Mouse (Mus musculus) CH12.LX (cell line): ENCODE results near the gene Nr5a2. TPM values are rescaled to one million over a fixed set of nuclear protein-coding genes. Genes with fewer than 3 reads are reported as not detected.

Source experiments
- DNase-seq: peaks from one replicate; pipeline ENCODE4 v3.0.0-alpha.2; 2013; ENCODE audit errors: extremely low read depth
- H3K27ac ChIP-seq: 2 replicates; pipeline ENCODE4 v1.5.1; 2012; ENCODE audit warnings: low read depth, mild to moderate bottlenecking, control low read depth, moderate library complexity; ENCODE audit not compliant: insufficient read depth
- H3K27me3 ChIP-seq: replicated peaks from 2 replicates; pipeline ENCODE3; 2012; ENCODE audit warnings: inconsistent platforms
- H3K36me3 ChIP-seq, 2 experiments: replicated peaks in 1 of 2; 2 replicates each; pipeline versions ENCODE3 to v1.6.1; 2012; ENCODE audit warnings: inconsistent platforms in 1 of 2, low read length in 1 of 2, mild to moderate bottlenecking in 1 of 2, mixed read lengths in 1 of 2, moderate library complexity in 1 of 2; ENCODE audit not compliant: control insufficient read depth in 1 of 2, insufficient read depth in 1 of 2
- H3K4me1 ChIP-seq, 2 experiments: 2 replicates each; pipeline ENCODE4 v1.6.1; 2012; ENCODE audit warnings: inconsistent platforms in 1 of 2, moderate library complexity in 1 of 2; ENCODE audit not compliant: insufficient read depth in 2 of 2, control insufficient read depth in 1 of 2
- H3K4me2 ChIP-seq: 2 replicates; pipeline ENCODE4 v1.6.1; 2012; ENCODE audit warnings: low read depth, mild to moderate bottlenecking, control low read depth; ENCODE audit not compliant: poor library complexity, insufficient read depth, severe bottlenecking
- H3K4me3 ChIP-seq, 3 experiments: fragments of 150-350 bp in 1 of 3; sonication (generic) in 1 of 3; replicated peaks in 1 of 3; 2 replicates each; pipeline versions ENCODE3 to v1.5.1; 2011 to 2012; ENCODE audit warnings: low read depth in 2 of 3, low read length in 2 of 3, mild to moderate bottlenecking in 2 of 3, moderate library complexity in 2 of 3, control low read depth in 1 of 3, improper control_type of control experiment in 1 of 3, inconsistent platforms in 1 of 3, mixed read lengths in 1 of 3; ENCODE audit not compliant: poor library complexity in 1 of 3
- H3K79me2 ChIP-seq: replicated peaks from 2 replicates; pipeline ENCODE4 v1.6.1; 2012; ENCODE audit warnings: mild to moderate bottlenecking, moderate library complexity; ENCODE audit not compliant: control insufficient read depth, poor library complexity, insufficient read depth, severe bottlenecking; ENCODE audit errors: extremely low read depth
- H3K9ac ChIP-seq: 2 replicates; pipeline ENCODE4 v1.6.1; 2012; ENCODE audit warnings: low read depth, mild to moderate bottlenecking, control low read depth, moderate library complexity; ENCODE audit not compliant: insufficient read depth
- H3K9me3 ChIP-seq: replicated peaks from 2 replicates; pipeline ENCODE3; 2012; ENCODE audit warnings: low read length, inconsistent platforms, mixed read lengths
- CHD1 ChIP-seq: IDR thresholded peaks from 2 replicates; pipeline ENCODE4 v1.6.1; 2012; ENCODE audit warnings: low read depth, low read length, improper control_type of control experiment, inconsistent platforms
- CHD2 ChIP-seq: IDR thresholded peaks from 2 replicates; pipeline ENCODE4 v1.6.1; 2011; ENCODE audit warnings: low read length, improper control_type of control experiment
- ELF1 ChIP-seq: IDR thresholded peaks from 2 replicates; pipeline ENCODE4 v1.6.1; 2014; ENCODE audit warnings: low read depth, mild to moderate bottlenecking, inconsistent platforms, low read length, improper control_type of control experiment
- IRF4 ChIP-seq: IDR thresholded peaks from 2 replicates; pipeline ENCODE4 v1.6.1; 2014; ENCODE audit warnings: low read depth, mild to moderate bottlenecking, inconsistent platforms, low read length, improper control_type of control experiment
- MAX ChIP-seq: IDR thresholded peaks from 2 replicates; pipeline ENCODE4 v1.6.1; 2011; ENCODE audit warnings: low read length, improper control_type of control experiment
- MAZ ChIP-seq: IDR thresholded peaks from 2 replicates; pipeline ENCODE4 v1.6.1; 2012; ENCODE audit warnings: low read depth, mild to moderate bottlenecking, inconsistent platforms, low read length, improper control_type of control experiment, moderate library complexity
- MXI1 ChIP-seq: IDR thresholded peaks from 2 replicates; pipeline ENCODE4 v1.6.1; 2011; ENCODE audit warnings: mild to moderate bottlenecking, low read depth, low read length, improper control_type of control experiment
- POLR2AphosphoS2 ChIP-seq: IDR thresholded peaks from 2 replicates; pipeline ENCODE4 v1.6.1; 2011; ENCODE audit warnings: low read depth, low read length, improper control_type of control experiment
- RCOR1 ChIP-seq: conservative IDR thresholded peaks from 2 replicates; pipeline ENCODE4 v1.6.1; 2012; ENCODE audit warnings: low read depth, mild to moderate bottlenecking, inconsistent platforms, low read length, improper control_type of control experiment
- SIN3A ChIP-seq: IDR thresholded peaks from 2 replicates; pipeline ENCODE4 v1.6.1; 2012; ENCODE audit warnings: low read length, improper control_type of control experiment, inconsistent platforms
- UBTF ChIP-seq: IDR thresholded peaks from 2 replicates; pipeline ENCODE4 v1.6.1; 2012; ENCODE audit warnings: low read depth, mild to moderate bottlenecking, inconsistent platforms, low read length, improper control_type of control experiment, moderate library complexity
- USF2 ChIP-seq: conservative IDR thresholded peaks from 2 replicates; pipeline ENCODE4 v1.6.1; 2011; ENCODE audit warnings: low read depth, low read length, improper control_type of control experiment
- ZKSCAN1 ChIP-seq: IDR thresholded peaks from 2 replicates; pipeline ENCODE4 v1.6.1; 2012; ENCODE audit warnings: low read depth, inconsistent platforms, low read length, improper control_type of control experiment, borderline replicate concordance
- ZMIZ1 ChIP-seq: IDR thresholded peaks from 2 replicates; pipeline ENCODE4 v1.6.1; 2012; ENCODE audit warnings: low read depth, mild to moderate bottlenecking, inconsistent platforms, low read length, improper control_type of control experiment
- dilution Hi-C: fragments of 300-500 bp; cut with MboI; formaldehyde crosslinking; loops from 2 replicates; pipeline ENCODE4 v1.14.3; 2020; ENCODE audit warnings: low sequenced_read_pairs; ENCODE audit not compliant: extremely low pct_unique_long_range_greater_than_20kb, extremely low pct_ligation_motif_present
- in situ Hi-C: fragments of 300-500 bp; cut with MboI; formaldehyde crosslinking; loops from 3 replicates; pipeline ENCODE4 v1.14.3; 2019; ENCODE audit warnings: low sequenced_read_pairs, low pct_ligation_motif_present, low pct_unique_long_range_greater_than_20kb, mixed read lengths
- polyA plus RNA-seq: library from polyadenylated mRNA; unstranded; fragments of >175 nt; gene quantifications from 2 replicates; pipeline ENCODE4 v1.2.1, GENCODE M21; 2012; ENCODE audit warnings: low read depth; ENCODE audit not compliant: insufficient read length
- total RNA-seq, 2 experiments: library from RNA; depleted of rRNA; stranded (reverse); fragments of 300-350 nt in 1 of 2; fragments of >200 nt in 1 of 2; gene quantifications; 2 replicates each; pipeline ENCODE4 v1.2.3; 2012 to 2014

The Nr5a2 gene
- total and polyA plus RNA-seq, 3 experiments, result 0.47 to 1.3 (median 0.77) TPM

DNA sequence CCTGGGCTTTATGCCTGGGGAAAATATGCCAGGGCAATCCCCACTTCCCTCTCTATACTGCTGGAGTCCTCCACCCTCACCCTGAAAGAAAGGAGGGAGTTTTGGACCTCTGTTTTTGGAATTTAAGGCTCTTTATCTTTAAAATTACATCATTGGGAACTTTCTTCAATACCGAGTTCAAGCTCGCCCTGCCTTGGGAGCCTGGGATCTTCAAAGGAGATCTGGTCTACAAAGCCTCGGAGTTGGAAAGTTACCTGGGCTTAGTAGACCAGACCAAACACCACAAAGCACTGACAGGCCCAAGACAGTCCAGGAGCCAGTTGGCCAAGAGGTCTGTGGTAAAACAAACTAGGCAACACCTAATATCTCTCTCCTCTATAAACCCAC lies 6.1 kb downstream of the Nr5a2 start:
- Histone ChIP-seq H3K4me2 (no peak overlapping the region), H3K27ac (no peak overlapping the region), H3K9me3 (no peaks in the 10 kb centered on the region), H3K36me3 (no peaks in the 10 kb centered on the region), H3K27me3 (no peaks in the 10 kb centered on the region), H3K4me1 (peaks cover 0 to 4% of the 10 kb centered on the region in 2 experiments; a peak in 2 of 4 replicates), H3K79me2 (no peaks in the 10 kb centered on the region), H3K9ac (no peak overlapping the region), H3K4me3 (no peak overlapping the region)
- dilution Hi-C loops, result no loop called here
- in situ Hi-C loops, result no loop called here
- DNase-seq, result no peak
- TF ChIP-seq USF2 (no peak), POLR2AphosphoS2 (no peak), IRF4 (no peak)

GRCm38 (mm10) chr1:136953444-136954107 lies 6.7 kb downstream of the Nr5a2 start:
- in situ Hi-C loops (no loop called here), dilution Hi-C loops (no loop called here)
- Histone ChIP-seq H3K4me2 (no peak overlapping the region), H3K4me3 (no peak overlapping the region), H3K27ac (no peak overlapping the region), H3K79me2 (no peaks in the 10 kb centered on the region), H3K36me3 (no peaks in the 10 kb centered on the region), H3K27me3 (peaks cover 2% of the 10 kb centered on the region)
- DNase-seq, result no peak
- TF ChIP-seq CHD2, result no peak
- no peak for TF ChIP-seq MAZ
- TF ChIP-seq ZMIZ1, result no peak
- no peak for TF ChIP-seq ELF1
- no peak for TF ChIP-seq SIN3A
- TF ChIP-seq, all 38 proteins: peak for 0
- H3K9me3 ChIP-seq, result no peaks in the 10 kb centered on the region
- peaks cover 0 to 4% of the 10 kb centered on the region in 2 experiments; a peak in 2 of 4 replicates for H3K4me1 ChIP-seq
- no peak overlapping the region for H3K9ac ChIP-seq

DNA sequence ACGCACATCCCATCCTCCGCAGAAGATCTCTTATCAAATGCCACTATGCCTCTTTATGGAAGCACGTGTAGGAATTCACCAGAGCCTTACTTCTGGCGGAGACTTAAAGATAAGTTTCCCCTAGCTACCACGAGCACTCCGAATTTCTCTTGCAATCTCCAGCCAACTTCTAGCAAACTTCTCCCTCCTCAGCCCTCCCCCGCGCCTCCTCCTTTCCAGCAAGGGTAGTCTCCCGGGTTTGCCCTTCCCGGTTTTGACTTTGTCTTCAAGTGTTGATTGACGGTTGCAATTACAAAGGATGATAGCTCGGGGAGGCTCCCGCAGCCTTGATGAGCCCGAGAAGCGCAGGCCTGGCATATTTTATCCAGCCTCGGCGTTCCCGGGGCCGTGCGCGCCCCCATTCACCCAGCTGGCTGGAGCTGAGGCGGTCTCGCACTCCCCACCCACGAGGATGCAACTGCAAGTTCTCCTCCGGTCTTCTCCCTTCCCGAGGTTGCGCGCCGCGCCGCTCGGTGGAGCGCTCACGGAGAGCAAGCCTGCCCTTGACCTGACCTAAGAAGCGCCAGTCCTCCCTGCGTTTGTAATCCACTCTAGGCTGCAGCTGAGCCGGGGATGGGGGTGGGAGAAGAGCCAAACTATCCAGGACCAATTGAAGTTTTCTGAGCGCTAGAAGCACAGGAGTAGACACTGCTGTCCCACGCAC lies 7.5 kb downstream of the Nr5a2 start:
- Histone ChIP-seq H3K27ac (no peak overlapping the region), H3K36me3 (no peaks in the 10 kb centered on the region), H3K4me3 (no peak overlapping the region), H3K4me2 (no peak overlapping the region), H3K79me2 (no peaks in the 10 kb centered on the region), H3K9ac (no peak overlapping the region), H3K27me3 (peaks cover 9% of the 10 kb centered on the region), H3K4me1 (peaks cover 0 to 4% of the 10 kb centered on the region in 2 experiments; a peak in 2 of 4 replicates), H3K9me3 (no peaks in the 10 kb centered on the region)
- DNase-seq, result no peak
- TF ChIP-seq ELF1 (no peak), MXI1 (no peak), CHD1 (no peak), RCOR1 (no peak), ZKSCAN1 (no peak), MAX (no peak), UBTF (no peak)
- in situ Hi-C loops (no loop called here), dilution Hi-C loops (no loop called here)
